Mouse (Mus musculus) heart, embryonic 14.5 days (tissue): ENCODE data around the gene Ifnab. TPM values are rescaled to one million over a fixed set of nuclear protein-coding genes. Genes with fewer than 3 reads are reported as not detected.

Experiments used
- ATAC-seq: fragments of 200-750 bp; cut with Nextera tagmentation; 2 replicates; pipeline ENCODE4 v1.8.0; 2017; ENCODE audit warnings: low read depth, moderate TSS enrichment; ENCODE audit not compliant: insufficient number of reproducible peaks, insufficient read depth, low FRiP score
- H3K27ac ChIP-seq, 2 experiments: fragments of 200-500 bp in 1 of 2; fragments of 300-500 bp in 1 of 2; sonication (generic) in 1 of 2; replicated peaks in 1 of 2; 2 replicates each; pipeline ENCODE4 v1.5.1; 2012 to 2014; ENCODE audit warnings: low read depth in 2 of 2, low read length in 2 of 2, control low read depth in 1 of 2, mild to moderate bottlenecking in 1 of 2, mixed read lengths in 1 of 2; ENCODE audit not compliant: control insufficient read depth in 1 of 2, insufficient read depth in 1 of 2
- H3K27me3 ChIP-seq: fragments of 300-500 bp; sonication (generic); 2 replicates; pipeline ENCODE4 v1.6.1; 2014; ENCODE audit warnings: mild to moderate bottlenecking, low read length, control low read depth; ENCODE audit not compliant: control insufficient read depth, insufficient read depth
- H3K36me3 ChIP-seq: fragments of 300-500 bp; sonication (generic); 2 replicates; pipeline ENCODE4 v1.6.1; 2014; ENCODE audit warnings: mild to moderate bottlenecking, control low read depth, low read length, mixed read lengths; ENCODE audit not compliant: control insufficient read depth, insufficient read depth
- H3K4me1 ChIP-seq, 2 experiments: fragments of 200-500 bp in 1 of 2; fragments of 300-500 bp in 1 of 2; sonication (generic) in 1 of 2; 2 replicates each; pipeline ENCODE4 v1.6.1; 2012 to 2014; ENCODE audit warnings: low read length in 2 of 2, control low read depth in 1 of 2, mixed read lengths in 1 of 2; ENCODE audit not compliant: control insufficient read depth in 2 of 2, insufficient read depth in 2 of 2
- H3K4me2 ChIP-seq: fragments of 300-500 bp; sonication (generic); 2 replicates; pipeline ENCODE4 v1.6.1; 2014; ENCODE audit warnings: mild to moderate bottlenecking, low read length
- H3K4me3 ChIP-seq, 2 experiments: fragments of 200-500 bp in 1 of 2; fragments of 300-500 bp in 1 of 2; sonication (generic) in 1 of 2; 2 replicates each; pipeline ENCODE4 v1.5.1; 2012 to 2014; ENCODE audit warnings: low read length in 2 of 2, mild to moderate bottlenecking in 2 of 2, control low read depth in 1 of 2, low read depth in 1 of 2, moderate library complexity in 1 of 2; ENCODE audit not compliant: control insufficient read depth in 1 of 2, insufficient read depth in 1 of 2
- H3K9ac ChIP-seq: fragments of 300-500 bp; sonication (generic); 2 replicates; pipeline ENCODE4 v1.6.1; 2014; ENCODE audit warnings: mild to moderate bottlenecking, low read length
- H3K9me3 ChIP-seq: fragments of 300-500 bp; sonication (generic); 2 replicates; pipeline ENCODE4 v1.6.1; 2016; ENCODE audit warnings: low read length, control low read depth; ENCODE audit not compliant: control insufficient read depth
- WGBS: fragments of 180-500 bp; shearing (Covaris S2); extraction: QIAGEN DNeasy Blood & Tissue Kit; methylation state at CpG from one replicate; pipeline ENCODE4 v1.1.7; 2014; 5-methylcytosine and 5-hydroxymethylcytosine counted together
- polyA plus RNA-seq: library from polyadenylated mRNA; unstranded; fragments of >200 nt; fragmentation: Nextera tagmentation; extraction: Ambion mirVana; gene quantifications from 2 replicates; pipeline ENCODE4 v1.2.1, GENCODE M21; 2014

Ifnab gene
- polyA plus RNA-seq, 1 experiment from 2014 or later, result not detected

- peaks cover 57% of the 10 kb centered on the region for H3K36me3 ChIP-seq
- no peaks in the 10 kb centered on the region for H3K9me3 ChIP-seq
- peak overlapping the region; percentile 26 to 89; a peak in 3 of 4 replicates for H3K4me3 ChIP-seq
- no peak for ATAC-seq
- H3K4me2 ChIP-seq, result peak overlapping the region; percentile 77
- H3K27me3 ChIP-seq, result no peaks in the 10 kb centered on the region
- peaks cover 5 to 32% of the 10 kb centered on the region in 2 experiments for H3K4me1 ChIP-seq
- no peak overlapping the region for H3K27ac ChIP-seq
- H3K9ac ChIP-seq, result peak overlapping the region; percentile 61
- 20% methylated on average over 1 of the region's 1 CpGs for WGBS
These were observed 27.6 kb upstream of the Ifnab start for GRCm38 (mm10) chr4:88718715-88719114.

- Histone ChIP-seq H3K9me3 (no peaks in the 10 kb centered on the region), H3K36me3 (peaks cover 45% of the 10 kb centered on the region), H3K27ac (no peak overlapping the region), H3K4me3 (no peak overlapping the region), H3K4me2 (no peak overlapping the region), H3K27me3 (no peaks in the 10 kb centered on the region), H3K9ac (no peak overlapping the region), H3K4me1 (peaks cover 2 to 21% of the 10 kb centered on the region in 2 experiments; a peak in 3 of 4 replicates)
- ATAC-seq, result no peak
These were observed 23.9 kb upstream of the Ifnab start for GRCm38 (mm10) chr4:88715059-88715458.

- Histone ChIP-seq H3K4me2 (no peak overlapping the region), H3K36me3 (peaks cover 39% of the 10 kb centered on the region), H3K9ac (no peak overlapping the region), H3K27me3 (no peaks in the 10 kb centered on the region), H3K27ac (no peak overlapping the region), H3K4me1 (peaks cover 2 to 19% of the 10 kb centered on the region in 2 experiments; a peak in 3 of 4 replicates), H3K4me3 (no peak overlapping the region), H3K9me3 (no peaks in the 10 kb centered on the region)
- WGBS, result 86% methylated on average over 1 of the region's 1 CpGs
- ATAC-seq, result no peak
These were observed 23.1 kb upstream of the Ifnab start for GRCm38 (mm10) chr4:88714281-88714680.

GRCm38 (mm10) chr4:88707128-88707826 is 16.1 kb upstream of the Ifnab start:
- H3K9ac ChIP-seq, result no peak overlapping the region
- no peaks in the 10 kb centered on the region for H3K9me3 ChIP-seq
- no peaks in the 10 kb centered on the region for H3K36me3 ChIP-seq
- ATAC-seq, result no peak
- H3K4me2 ChIP-seq, result no peak overlapping the region
- no peak overlapping the region for H3K4me3 ChIP-seq
- no peak overlapping the region for H3K27ac ChIP-seq
- H3K4me1 ChIP-seq, result no peaks in the 10 kb centered on the region
- 97% methylated on average over 1 of the region's 1 CpGs for WGBS
- no peaks in the 10 kb centered on the region for H3K27me3 ChIP-seq

- no peaks in the 10 kb centered on the region for H3K4me1 ChIP-seq
- H3K27me3 ChIP-seq, result no peaks in the 10 kb centered on the region
- 23% methylated on average over 3 of the region's 3 CpGs for WGBS
- no peaks in the 10 kb centered on the region for H3K9me3 ChIP-seq
- ATAC-seq, result no peak
- no peak overlapping the region for H3K4me3 ChIP-seq
- no peak overlapping the region for H3K27ac ChIP-seq
- no peak overlapping the region for H3K9ac ChIP-seq
- H3K4me2 ChIP-seq, result no peak overlapping the region
- no peaks in the 10 kb centered on the region for H3K36me3 ChIP-seq
These were observed 14.8 kb upstream of the Ifnab start for GRCm38 (mm10) chr4:88705924-88706323.

- no peak for ATAC-seq
- Histone ChIP-seq H3K4me1 (no peaks in the 10 kb centered on the region), H3K27ac (no peak overlapping the region), H3K4me3 (no peak overlapping the region), H3K9me3 (no peaks in the 10 kb centered on the region), H3K27me3 (no peaks in the 10 kb centered on the region), H3K36me3 (no peaks in the 10 kb centered on the region), H3K4me2 (no peak overlapping the region), H3K9ac (no peak overlapping the region)
- 67% methylated on average over 1 of the region's 1 CpGs for WGBS
These were observed 8.1 kb upstream of the Ifnab start for GRCm38 (mm10) chr4:88699301-88699700.

GRCm38 (mm10) chr4:88698781-88699180 is 7.6 kb upstream of the Ifnab start:
- WGBS, result 76% methylated on average over 5 of the region's 5 CpGs
- H3K36me3 ChIP-seq, result no peaks in the 10 kb centered on the region
- no peaks in the 10 kb centered on the region for H3K27me3 ChIP-seq
- H3K4me2 ChIP-seq, result no peak overlapping the region
- H3K27ac ChIP-seq, result no peak overlapping the region
- ATAC-seq, result no peak
- H3K4me3 ChIP-seq, result no peak overlapping the region
- H3K9me3 ChIP-seq, result no peaks in the 10 kb centered on the region
- no peak overlapping the region for H3K9ac ChIP-seq
- no peaks in the 10 kb centered on the region for H3K4me1 ChIP-seq

- no peaks in the 10 kb centered on the region for H3K4me1 ChIP-seq
- H3K27me3 ChIP-seq, result no peaks in the 10 kb centered on the region
- no peak for ATAC-seq
- 77% methylated on average over 4 of the region's 4 CpGs for WGBS
- H3K36me3 ChIP-seq, result no peaks in the 10 kb centered on the region
- H3K9me3 ChIP-seq, result no peaks in the 10 kb centered on the region
- no peak overlapping the region for H3K27ac ChIP-seq
- no peak overlapping the region for H3K4me2 ChIP-seq
- H3K9ac ChIP-seq, result no peak overlapping the region
- H3K4me3 ChIP-seq, result no peak overlapping the region
These were observed 6.6 kb upstream of the Ifnab start for GRCm38 (mm10) chr4:88697753-88698152.
